Mouse (Mus musculus) gastrocnemius, adult 2 months (tissue): ENCODE measurements around the gene Nxt1. TPM values are rescaled to one million over a fixed set of nuclear protein-coding genes. Genes with fewer than 3 reads are reported as not detected.

Experiments
- DNase-seq: peaks from one replicate; pipeline ENCODE4 v3.0.0; 2022
- H3K27ac ChIP-seq: fragments of 200-600 bp; 2 replicates; pipeline ENCODE4 v1.8.1; 2022; ENCODE audit warnings: mild to moderate bottlenecking
- H3K4me3 ChIP-seq: fragments of 200-600 bp; 2 replicates; pipeline ENCODE4 v1.8.1; 2022; ENCODE audit warnings: mild to moderate bottlenecking, moderate library complexity
- CTCF ChIP-seq: fragments of 200-600 bp; IDR thresholded peaks from 2 replicates; pipeline ENCODE4 v1.8.1; 2022; ENCODE audit warnings: antibody characterized with exemption, mild to moderate bottlenecking, moderate library complexity
- intact Hi-C: fragments of 180-260 bp; cut with DNase I; formaldehyde crosslinking; loops from one replicate; pipeline ENCODE4 v1.15.1; 2025
- total RNA-seq, 2 experiments: library from RNA; stranded (reverse); gene quantifications; 2 replicates each; pipeline ENCODE4 v1.2.3; 2021

The Nxt1 gene
- total RNA-seq, 2 experiments from 2014 or later: 6.6 to 7.7 TPM

- Histone ChIP-seq H3K27ac (no peak overlapping the region), H3K4me3 (no peak overlapping the region)
- no peak for DNase-seq
- intact Hi-C loops: no loop called here
- TF ChIP-seq CTCF: no peak
Measured at GRCm38 (mm10) chr2:148663458-148663857, 8.9 kb upstream of the Nxt1 start.

DNA sequence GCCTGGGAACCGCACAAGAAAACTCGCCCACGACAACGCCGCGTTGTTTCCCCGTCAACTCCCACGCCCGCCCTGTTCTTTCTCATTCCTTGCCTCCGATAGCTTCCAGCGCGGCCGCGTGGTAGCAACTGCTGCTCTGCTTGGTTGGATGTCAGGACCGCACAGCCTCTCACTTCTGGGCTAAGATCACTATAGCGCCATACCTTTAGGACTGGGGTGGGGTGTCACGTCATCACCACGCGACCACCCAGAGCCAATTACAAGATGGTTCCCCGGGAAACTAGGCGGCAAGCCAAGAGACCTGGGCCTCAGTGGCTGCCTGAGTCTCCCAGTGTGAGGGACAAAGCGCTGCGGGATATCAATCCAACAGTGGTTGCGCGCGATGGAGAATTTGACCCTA is 5.4 kb downstream of the Nxt1 start:
- peak; percentile 69 for DNase-seq
- H3K4me3 ChIP-seq: peak overlapping the region; percentile 52
- intact Hi-C loops: no loop called here
- no peak for TF ChIP-seq CTCF
- peak overlapping the region; percentile 99 for H3K27ac ChIP-seq

GRCm38 (mm10) chr2:148679346-148679745 is 6.9 kb downstream of the Nxt1 start:
- peak; percentile 66 for DNase-seq
- TF ChIP-seq CTCF: no peak
- peak overlapping the region; percentile 99 for H3K27ac ChIP-seq
- peak overlapping the region; percentile 90 for H3K4me3 ChIP-seq
- intact Hi-C loops: no loop called here

GRCm38 (mm10) chr2:148680775-148681291 is 8.4 kb downstream of the Nxt1 start, which contains the start of gene Gzf1:
Gzf1 (plus strand) TSS chr2:148681023.
- peak; percentile 100 for DNase-seq
- TF ChIP-seq CTCF: no peak
- intact Hi-C loops: loop anchor here (5.0 kb wide), 2 partner anchors 51 to 71 kb away; partner anchors contain the start of genes Cstl1 and Napb
- Histone ChIP-seq H3K27ac (peak within 1 kb of the TSS; percentile 99), H3K4me3 (peak within 1 kb of the TSS; percentile 90)

DNA sequence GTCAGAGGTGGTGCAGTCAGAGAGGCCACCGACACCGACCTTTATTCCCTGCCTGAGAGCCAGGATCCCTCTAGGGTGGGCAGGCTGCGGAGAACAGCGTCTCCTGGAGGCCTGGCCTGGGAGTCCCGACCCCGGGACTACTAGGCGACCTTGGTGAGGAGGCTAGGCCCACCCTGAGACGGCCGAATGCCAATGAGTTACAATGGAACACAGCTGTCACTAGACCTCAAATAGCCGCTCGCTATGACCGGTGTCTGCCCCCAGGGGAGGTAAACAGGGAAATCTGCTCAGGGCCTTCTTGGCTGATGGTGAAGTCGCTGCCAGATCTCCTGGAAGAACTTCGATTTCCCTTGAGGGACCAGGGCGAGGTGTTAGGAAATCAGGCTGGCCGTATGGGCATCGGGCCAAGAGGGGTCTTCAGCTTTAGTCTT is 9.1 kb downstream of the Nxt1 start:
- intact Hi-C loops: loop anchor here (5.0 kb wide), 2 partner anchors 51 to 71 kb away; partner anchors contain the start of genes Cstl1 and Napb

DNA sequence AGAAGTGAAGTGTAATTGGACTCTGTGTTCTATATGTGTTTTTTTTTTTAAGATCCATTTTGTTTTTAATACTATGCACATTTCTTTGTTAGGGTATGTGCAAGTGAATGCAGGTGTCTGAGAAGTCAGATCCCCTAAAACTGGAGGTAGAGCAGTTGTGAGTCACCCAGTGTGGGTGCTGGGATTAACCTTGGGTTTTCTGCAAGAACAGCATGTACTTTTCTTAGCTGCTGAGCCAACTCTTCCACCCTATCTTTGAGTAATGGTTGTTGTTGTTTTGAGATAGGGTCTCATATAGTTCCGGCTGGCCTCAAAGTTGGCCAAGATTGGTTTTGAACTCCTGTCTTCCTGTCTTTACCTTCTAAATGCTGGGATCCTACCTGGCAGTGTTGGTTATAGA is 10.6 kb downstream of the Nxt1 start:
- peak overlapping the region; percentile 99 for H3K27ac ChIP-seq
- intact Hi-C loops: loop anchor here (5.0 kb wide), 2 partner anchors 49 to 69 kb away; partner anchors contain the start of genes Cstl1 and Napb
- no peak for DNase-seq
- TF ChIP-seq CTCF: no peak
- no peak overlapping the region for H3K4me3 ChIP-seq

More for the DNA sequence above, 9.1 kb downstream of the Nxt1 start:
- peak; percentile 65 for TF ChIP-seq CTCF
- Histone ChIP-seq H3K4me3 (peak overlapping the region; percentile 90), H3K27ac (peak overlapping the region; percentile 99)
- peak; percentile 78 for DNase-seq

- no peak for DNase-seq
- Histone ChIP-seq H3K4me3 (no peak overlapping the region), H3K27ac (no peak overlapping the region)
- intact Hi-C loops: loop anchor here (5.0 kb wide), 2 partner anchors 47 to 67 kb away; partner anchors contain the start of genes Cstl1 and Napb
- TF ChIP-seq CTCF: no peak
Measured at GRCm38 (mm10) chr2:148684972-148685371, 12.6 kb downstream of the Nxt1 start.

DNA sequence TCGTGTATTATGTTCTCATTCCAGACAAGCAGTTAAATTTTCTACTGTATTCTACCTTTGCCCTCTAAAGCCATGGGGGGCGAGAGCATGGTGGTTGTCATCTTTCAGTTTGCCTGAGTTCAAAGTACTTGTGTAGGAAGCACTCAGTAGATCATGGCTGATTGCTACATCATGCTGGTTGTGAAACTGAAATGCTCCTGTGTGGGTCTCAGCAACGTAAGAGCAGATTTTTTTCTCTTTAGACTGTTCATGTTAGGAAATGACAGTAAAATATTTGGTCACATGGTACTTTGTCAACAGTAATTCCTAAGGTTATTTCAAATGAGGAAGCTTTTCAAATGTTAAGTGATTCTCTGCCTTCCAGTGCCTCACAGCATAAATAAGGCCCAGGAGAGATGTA is 13.3 kb downstream of the Nxt1 start:
- intact Hi-C loops: no loop called here
- TF ChIP-seq CTCF: no peak
- Histone ChIP-seq H3K27ac (no peak overlapping the region), H3K4me3 (no peak overlapping the region)
- DNase-seq: no peak

DNA sequence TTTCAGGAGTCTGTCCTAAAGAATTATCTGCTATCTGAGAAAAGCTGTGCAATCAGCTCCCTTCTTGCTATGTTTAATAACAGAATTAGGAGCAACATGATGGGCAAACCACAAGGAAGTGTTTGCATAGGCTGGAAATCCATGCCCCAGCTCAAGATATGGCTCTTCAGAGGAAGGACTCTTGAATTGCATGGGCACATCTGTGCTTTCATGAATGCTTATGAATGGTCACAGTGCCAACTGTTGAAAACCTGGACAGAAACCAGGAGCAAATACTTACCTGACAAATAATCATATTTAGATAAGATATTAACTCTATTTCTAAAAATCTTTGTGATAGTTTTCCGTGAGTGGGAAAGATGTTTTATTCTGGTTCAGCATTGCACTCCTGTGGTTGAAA is 14.5 kb downstream of the Nxt1 start:
- intact Hi-C loops: no loop called here
- no peak overlapping the region for H3K4me3 ChIP-seq
- TF ChIP-seq CTCF: no peak
- DNase-seq: no peak
- no peak overlapping the region for H3K27ac ChIP-seq

- no peak for TF ChIP-seq CTCF
- no peak for DNase-seq
- intact Hi-C loops: no loop called here
- Histone ChIP-seq H3K4me3 (no peak overlapping the region), H3K27ac (no peak overlapping the region)
Measured at GRCm38 (mm10) chr2:148687971-148688370, 15.6 kb downstream of the Nxt1 start.

- no peak overlapping the region for H3K4me3 ChIP-seq
- intact Hi-C loops: no loop called here
- no peak for TF ChIP-seq CTCF
- no peak overlapping the region for H3K27ac ChIP-seq
- no peak for DNase-seq
Measured at GRCm38 (mm10) chr2:148689444-148690140, 17.2 kb downstream of the Nxt1 start.

DNA sequence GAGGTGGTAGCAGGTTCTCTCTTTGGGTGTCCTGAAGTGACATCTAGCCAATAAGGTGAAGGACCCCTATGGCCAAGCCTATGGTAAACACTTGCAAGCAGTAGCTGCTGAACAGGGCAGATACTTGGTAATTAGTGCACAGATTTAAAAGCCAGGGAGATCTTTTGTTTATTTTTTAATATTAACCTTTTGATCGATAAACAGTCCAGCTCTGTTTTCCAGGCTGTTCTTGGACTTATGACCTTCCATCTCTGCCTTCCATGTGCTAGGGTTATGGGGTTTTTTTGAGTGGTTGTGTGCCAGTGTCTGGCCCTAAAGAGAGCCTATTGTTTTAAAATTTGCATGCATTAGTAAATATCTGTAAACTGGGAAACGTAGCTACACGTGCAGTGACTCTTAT is 17.9 kb downstream of the Nxt1 start:
- TF ChIP-seq CTCF: no peak
- H3K4me3 ChIP-seq: no peak overlapping the region
- H3K27ac ChIP-seq: no peak overlapping the region
- DNase-seq: no peak
- intact Hi-C loops: no loop called here

DNA sequence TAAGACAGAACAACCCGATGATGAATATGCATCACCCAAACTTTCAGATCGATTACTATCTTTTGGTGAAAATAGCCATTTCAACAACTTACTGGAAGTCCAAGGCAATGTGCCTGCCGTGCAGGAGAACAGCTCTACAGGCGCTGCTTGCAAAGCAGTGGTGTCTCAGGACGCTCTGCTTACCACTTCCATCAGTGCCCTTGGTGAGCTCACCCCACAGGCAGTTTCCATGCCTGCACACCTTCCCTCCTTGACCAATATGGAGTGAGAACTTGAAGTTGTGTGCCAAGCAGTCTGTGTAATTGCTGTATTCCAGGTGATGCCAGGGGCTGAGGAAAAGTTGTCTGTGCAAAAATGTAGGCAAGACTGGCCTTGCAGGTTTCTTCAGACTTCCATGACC is 18.4 kb downstream of the Nxt1 start:
- no peak for TF ChIP-seq CTCF
- no peak overlapping the region for H3K4me3 ChIP-seq
- no peak for DNase-seq
- intact Hi-C loops: no loop called here
- H3K27ac ChIP-seq: no peak overlapping the region
